Mouse (Mus musculus) urinary bladder, adult 2 months (tissue): ENCODE data around the gene Gprin1. TPM values are rescaled to one million over a fixed set of nuclear protein-coding genes. Genes with fewer than 3 reads are reported as not detected.

Experiments used
- DNase-seq: peaks from one replicate; pipeline ENCODE4 v3.0.0; 2022; ENCODE audit warnings: low spot score
- polyA plus RNA-seq: library from polyadenylated mRNA; depleted of rRNA; stranded (reverse); fragments of >200 nt; gene quantifications from 2 replicates; pipeline ENCODE4 v1.2.3, GENCODE M21; 2012

Gene Gprin1
- polyA plus RNA-seq, 1 experiment, result 0.07 TPM

DNA sequence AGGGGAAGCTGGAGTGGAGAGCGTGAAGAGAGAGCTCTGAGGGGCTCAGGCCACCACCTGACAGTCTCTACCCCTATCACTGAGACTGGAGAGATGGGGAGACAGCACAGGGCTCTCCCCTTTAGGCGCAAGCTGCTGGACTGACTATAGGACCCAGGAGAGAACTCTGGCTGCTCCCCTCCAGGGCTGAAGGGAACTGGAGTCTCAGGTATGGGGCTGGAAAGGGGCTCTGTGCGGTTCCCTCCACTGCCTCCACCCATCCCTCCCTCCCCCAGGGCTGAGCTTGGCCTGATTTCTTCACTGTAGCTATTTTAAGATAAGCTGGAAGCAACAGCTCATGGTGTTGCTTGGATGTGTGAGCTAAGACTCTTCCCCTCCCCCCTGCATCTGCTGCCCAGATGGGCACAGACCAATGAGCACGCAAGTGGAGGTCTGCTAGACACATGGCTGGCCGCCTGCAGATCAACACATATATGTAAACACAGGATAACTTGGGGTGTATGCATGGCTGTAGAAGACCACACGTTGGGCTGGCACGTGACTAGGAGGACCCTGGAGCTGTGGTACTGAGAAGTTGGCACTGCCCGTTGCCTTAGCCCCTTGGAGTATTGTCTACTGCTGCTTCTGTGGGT is 10.6 kb upstream of the Gprin1 start:
- no peak for DNase-seq

DNA sequence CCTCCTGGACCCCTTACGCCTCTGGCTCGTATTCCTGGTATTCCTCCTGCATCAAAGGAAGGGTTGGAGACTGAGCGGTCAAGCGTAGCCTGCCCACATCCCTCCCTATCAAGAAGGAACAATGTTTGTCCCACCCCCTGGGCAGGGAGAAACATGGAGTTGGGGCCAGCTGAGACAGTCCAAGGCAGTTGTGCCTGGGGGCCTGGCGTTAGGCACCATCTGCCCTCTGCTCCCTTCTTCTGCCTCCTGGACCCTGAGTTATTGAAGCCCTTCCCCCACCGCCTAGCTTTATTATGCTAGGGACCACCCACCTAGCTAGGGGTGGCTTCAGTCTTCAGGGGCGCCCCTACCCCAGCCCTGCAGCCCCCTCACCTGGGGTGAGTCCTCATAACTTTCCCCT is 9.8 kb upstream of the Gprin1 start:
- no peak for DNase-seq

DNA sequence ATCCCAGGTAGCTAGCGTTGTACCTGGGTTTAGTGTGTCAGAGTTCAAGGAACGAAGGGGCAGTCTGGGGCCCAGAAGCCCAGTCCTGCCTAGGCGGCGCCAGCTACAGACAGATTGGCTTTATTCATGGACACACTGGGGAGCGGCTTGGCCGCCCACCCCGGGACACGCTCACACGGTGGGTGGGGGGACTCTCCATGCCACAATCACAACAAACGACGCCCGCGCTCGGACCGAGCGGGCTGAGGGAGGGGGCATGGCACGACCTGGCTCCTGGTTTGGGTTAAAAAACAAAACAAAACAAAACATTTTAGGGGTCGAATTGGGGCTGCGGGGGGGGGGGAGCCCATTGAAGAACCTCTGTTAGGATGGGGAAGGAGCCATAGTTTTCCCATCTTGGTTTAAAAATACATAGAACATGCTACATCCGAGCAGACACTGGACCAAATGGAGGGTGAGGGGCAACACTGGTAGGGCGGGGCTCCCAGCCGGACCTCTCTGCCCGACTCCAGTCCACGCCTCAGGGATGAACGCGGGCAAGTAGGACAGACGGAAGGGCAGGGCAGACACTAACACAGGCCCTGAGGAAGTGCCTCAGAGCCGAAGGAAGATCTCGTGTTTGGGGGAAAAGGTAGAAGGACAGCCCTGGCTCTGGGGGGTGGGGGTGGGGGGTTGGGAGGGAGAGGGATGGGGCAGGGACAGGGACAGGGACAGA is 9.2 kb upstream of the Gprin1 start:
- no peak for DNase-seq

DNA sequence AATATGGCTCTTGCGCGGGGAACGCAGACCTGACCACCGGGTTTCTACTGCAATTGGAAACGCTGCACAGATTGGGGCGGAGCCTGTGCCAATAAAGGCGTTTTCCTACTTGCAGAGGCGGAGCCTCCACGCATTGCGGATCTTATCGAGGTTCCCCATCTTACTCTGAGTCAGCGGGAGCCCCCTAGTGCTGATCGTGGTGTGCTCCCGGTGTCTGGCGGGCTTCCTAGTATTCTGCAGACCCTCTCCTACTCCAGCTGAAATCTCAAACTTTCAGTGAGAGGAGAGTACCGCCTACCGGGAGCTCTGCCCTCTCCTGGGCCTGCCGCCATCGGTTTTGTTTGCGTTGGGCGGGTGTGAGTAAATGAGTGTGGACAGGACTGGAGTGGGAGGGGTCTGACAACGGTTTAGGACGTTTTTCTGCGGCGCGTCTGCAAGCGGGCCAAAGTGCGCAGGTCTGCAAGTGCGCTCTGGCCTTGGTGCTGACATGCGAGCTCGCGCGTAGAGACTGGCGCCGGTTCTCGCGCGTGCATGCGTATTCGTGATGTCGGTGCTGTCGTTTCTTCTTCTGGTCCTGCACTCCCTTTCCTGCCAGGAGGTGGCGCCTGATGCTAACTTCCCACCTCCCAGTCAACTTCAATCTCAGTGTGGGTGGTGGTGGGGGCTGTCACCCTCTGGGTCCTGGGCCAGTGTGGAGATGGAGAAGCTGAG is 8.5 kb upstream of the Gprin1 start:
- DNase-seq, result peak; percentile 37

DNA sequence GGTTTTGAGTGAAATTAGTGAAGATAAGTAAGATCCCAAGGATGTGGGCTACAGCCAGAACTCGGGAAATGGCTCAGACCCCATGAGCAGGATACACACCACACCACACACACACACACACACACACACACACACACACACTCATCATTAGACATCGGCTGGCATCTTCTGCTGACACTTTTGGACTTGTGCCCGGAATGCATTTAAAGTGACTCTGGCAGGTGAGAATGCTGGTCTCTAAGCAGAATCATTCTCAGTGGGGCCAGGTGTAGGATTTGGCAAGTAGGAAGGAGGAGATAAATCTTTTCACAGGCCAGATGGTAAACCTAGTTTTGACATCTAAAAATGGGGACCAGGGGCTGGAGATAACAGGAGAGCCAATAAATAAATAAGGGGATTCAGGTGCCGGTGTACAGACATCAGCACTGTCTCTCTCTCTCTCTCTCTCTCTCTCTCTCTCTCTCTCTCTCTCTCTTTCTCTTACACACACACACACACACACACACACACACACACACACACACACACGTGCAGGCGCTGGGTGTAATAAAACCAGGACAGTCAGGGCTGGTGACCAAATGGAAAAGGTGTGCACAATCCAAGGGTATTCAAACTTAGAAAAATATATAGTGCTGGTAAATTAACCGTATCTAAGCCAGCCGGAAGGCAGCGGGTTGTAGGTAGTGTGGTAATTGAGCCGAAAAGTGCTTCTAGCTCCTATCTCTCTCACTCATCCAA is 7.6 kb upstream of the Gprin1 start:
- DNase-seq, result no peak

DNA sequence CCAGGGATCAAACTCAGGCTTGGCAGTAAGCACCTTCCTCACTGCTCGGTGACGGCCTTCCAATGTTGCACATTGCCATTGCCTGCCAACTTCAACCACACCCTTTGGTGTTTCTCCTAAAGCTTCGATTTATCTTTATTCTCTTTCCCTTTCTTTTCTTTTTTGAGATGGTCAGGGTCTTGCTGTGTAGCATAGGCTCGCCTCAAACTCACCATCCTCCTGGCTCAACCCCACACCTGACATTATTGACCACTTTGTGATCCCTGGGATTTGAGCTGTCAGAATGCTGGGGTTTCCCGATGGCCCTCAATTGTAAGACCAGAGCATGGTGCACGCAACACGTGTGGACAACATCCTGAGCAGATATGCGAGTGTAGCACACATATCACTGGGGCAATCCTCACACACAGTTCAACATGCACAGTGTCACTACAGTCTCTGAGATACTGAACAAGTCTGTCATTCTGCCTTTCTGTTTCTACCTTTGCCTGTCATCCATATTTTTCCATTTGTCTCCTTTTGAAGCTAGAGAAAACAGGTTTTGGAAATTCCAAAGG is 6.6 kb upstream of the Gprin1 start:
- DNase-seq, result no peak

DNA sequence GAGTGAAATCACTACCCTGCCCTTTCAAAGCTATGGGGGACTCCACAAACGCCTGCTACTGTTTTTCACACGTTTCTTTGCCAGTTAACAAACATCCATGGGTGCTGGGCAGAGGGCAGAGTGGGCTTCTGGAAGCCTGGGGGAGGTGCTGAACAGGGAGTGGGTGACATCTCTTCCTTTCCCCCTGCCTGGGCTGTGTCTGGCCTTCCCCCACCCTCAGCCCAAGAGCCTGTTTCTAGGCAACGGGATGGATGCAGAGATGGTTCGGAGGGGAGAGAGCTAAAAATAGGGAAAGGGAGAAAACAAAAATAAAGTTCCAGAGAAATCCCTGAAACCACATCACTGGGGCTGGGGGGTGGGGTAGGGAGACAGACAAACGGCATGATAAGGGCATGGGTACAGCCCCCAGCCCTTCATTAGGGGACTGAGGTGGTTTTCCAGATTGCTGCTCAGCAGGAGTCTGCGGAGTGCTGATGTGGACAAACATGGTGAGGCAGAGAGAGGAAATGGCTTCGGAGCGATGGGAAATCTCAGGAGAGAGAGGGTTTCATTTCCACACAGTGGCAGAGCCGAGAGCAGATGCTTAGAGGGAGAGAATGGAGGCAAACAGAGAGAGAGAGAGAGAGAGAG is 5.6 kb upstream of the Gprin1 start:
- DNase-seq, result no peak

DNA sequence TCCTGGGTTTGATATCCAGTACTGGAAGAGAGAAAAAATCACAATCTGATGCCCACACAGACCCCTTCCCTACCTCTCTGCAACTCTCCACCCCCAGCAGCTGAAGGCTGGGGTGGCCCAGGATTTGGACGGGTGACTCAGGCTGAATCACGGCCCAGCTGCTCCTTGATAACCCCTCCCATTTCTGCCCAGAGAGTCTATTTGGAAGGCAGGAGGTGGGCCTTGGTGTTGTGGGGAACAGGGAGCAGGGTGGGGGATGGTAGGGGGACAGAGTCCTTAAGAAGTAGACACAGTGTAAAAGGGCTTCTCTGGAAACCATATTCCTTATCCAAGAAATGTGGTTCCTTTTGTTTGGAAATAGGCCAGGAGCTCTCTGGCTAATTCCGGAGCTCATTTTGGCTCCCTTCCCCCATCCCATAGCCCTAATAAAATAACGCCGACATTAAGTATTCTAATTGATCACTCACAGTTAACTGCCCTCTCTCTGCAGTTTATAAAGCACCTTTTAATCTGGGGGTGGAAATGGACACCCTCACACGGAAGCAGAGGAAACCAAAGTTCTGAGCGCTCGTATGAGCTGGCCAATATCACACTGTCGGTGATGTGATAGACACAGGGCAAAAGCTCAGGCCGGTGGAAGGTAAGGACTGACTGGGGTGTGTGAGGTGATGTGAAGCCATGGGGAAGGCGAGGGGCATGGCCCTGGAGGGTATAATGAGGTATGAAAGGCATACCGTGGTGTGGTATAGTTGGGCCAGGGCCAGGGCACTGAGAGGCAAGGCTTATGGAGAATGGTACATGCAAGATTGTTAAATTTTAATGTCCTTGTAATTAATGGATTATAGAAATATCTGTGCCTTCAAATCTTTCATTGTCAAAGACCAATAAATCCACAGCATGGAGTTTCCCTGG is 4.8 kb upstream of the Gprin1 start:
- no peak for DNase-seq

DNA sequence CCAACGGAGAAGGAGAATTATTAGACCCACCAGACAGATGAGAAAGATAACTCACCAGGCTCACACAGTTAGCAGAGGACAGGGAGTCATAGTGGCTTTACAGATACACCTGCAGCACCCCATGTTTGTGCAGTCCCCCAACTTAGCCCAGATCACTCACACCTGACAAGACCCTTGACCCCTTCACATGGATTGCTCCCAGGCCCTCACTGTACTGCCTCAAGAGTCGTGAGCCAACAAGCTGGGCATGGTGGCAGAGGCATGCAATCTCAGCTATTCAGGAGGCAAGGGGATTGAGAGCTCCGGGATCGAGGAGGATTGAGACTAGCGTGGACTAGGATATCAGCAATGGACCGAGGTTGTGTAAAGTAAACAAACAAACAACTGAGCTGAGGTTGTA is 4.1 kb upstream of the Gprin1 start:
- no peak for DNase-seq

DNA sequence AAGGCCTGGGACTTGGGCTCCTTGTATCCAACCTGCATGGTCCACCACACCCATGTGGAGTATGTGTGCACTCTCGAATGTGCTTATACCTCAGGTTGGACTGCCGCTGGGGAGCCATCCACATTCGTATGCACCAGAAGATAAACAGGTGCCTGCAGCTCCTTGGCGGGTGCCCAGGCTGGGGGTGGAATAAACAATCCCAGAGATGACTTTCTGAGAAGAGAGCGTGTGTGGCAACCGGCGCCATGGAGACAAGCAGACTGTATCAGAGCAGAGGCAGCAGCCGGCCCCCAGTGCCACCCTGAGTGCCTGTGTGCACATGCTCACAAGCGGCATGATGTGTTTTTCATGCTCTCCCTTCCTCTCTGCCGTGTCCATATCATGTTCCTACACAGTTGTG is 3.0 kb upstream of the Gprin1 start:
- no peak for DNase-seq

DNA sequence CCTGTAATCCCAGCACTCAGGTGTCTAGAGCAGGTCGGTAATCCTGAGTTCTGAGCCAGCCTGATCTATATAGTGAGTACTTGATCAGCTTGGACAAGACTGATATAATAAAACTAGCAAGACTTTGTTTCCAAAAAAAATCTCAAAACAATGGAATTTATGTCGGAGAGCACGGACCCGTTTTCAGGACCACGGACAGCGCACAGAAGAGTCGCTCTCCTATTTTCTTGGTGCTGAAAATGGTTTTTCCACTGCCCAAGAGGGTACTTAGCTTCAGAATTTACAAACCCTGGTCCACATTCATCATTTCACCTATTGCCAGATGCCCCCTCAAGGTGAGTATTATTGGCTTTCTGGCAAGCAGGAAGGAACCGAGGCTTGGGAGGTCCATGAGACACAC is 1.0 kb upstream of the Gprin1 start:
- DNase-seq, result no peak

DNA sequence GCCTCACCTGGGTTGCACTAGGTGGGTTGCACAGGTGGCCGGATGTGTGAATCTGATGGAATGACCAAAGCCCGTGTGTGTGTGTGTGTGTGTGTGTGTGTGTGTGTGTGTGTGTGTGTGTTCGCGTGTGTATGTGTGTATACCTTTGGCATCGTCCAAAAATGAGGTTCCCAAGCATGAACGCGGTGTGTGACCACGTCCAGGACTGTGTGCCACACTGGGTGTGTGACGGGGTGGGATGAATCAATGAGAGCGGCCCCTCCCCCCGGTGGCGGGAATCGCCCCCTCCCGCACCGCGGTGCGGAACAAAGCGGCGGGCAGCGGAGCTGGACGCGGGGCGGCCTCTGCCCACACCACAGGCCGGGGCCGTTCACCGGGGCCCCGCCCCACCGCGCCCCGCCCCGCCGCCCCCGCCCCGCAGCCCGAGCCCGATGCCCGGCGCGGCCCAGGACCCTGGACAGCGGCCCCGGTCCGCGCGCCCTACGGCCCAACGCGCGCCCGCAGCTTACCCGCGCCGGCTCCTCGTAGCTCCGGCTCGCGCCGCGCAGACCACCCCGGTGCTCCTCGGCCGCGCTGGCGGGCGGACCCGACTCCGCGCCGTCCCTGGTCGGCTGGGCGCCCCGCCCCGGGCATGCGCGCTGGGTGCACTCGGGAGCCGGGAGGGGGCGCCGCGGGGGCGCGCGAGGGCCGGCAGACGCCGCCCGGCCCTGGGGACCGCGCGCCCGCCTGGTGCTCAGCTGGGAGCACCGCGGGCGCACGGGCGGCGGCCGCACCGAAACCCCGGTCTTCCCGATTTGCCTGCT is 412 bp downstream of the Gprin1 start:
- no peak for DNase-seq

DNA sequence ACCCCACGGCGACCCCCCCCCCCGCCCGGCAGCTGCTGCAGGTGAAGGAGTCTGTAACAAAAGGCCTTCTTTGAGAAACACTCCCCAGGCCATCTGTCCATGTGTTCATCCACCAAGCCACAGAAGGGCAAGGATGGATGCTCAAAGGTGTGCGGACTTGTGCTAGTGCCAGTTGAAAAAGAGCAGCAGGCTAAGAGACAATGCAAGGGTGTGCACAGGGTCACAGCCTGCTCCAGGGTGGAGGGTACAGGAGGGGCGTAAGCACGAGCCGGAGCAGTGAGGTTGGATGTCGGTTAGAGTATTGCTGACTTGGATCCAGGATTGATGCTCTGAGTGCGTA is 983 bp downstream of the Gprin1 start:
- no peak for DNase-seq

DNA sequence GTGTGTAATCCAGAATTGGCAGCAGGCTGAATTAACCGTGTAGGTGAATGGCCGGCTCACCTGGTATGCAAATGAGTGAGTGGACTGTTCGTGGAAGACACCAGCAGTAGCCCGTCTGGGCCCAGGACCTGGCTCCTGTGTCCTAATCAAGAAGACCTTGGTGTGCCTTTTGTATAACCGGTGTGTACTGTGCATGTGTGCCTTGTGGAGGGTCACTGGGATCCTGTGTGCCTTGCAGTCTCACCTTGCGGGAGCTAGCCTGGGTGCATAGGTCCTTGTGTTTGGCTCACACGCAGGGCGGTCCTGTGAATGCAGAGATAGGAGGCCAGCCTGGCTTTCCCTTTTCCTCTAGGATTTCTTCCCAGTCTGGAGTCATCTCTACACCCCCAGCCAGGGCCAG is 1.5 kb downstream of the Gprin1 start:
- no peak for DNase-seq

DNA sequence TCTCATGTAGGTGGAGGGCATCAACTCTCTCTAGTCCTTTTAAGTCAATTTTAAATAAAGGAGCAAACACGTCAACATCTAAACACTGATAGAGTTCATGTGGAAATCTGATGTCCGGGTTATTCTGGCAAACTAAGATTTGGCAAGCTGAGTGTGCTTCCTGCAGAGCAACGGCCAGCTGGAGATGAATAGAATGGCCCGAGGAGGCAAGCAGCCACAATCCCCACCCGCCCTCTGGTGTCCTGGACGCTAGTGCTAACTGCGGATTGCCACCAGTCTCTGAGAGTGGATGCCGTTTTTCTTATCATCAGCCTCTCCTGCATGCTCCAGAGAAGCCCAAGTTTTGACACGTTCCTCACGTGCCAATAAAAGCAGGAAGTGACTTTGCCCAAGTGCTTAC is 2.8 kb downstream of the Gprin1 start:
- DNase-seq, result no peak

DNA sequence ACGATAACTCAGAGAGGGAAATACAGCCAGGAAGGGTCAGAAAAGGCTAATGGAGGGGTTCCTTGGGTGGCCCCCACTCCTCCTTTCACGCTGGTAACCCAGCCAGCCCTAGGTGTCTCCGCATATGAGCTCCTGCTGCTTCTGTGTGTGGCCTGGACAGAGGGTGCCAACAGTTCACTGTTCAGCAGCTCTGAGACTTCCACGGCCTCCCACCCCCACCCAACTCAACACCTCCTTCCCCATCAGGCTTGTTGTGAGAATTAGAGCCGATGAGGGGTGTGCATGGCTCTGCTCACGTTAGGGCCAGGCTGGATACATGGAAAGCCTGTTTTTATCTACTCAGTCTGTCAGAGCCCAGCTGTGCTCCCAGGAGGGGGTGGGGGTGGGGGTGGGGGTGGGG is 3.6 kb downstream of the Gprin1 start:
- DNase-seq, result no peak

DNA sequence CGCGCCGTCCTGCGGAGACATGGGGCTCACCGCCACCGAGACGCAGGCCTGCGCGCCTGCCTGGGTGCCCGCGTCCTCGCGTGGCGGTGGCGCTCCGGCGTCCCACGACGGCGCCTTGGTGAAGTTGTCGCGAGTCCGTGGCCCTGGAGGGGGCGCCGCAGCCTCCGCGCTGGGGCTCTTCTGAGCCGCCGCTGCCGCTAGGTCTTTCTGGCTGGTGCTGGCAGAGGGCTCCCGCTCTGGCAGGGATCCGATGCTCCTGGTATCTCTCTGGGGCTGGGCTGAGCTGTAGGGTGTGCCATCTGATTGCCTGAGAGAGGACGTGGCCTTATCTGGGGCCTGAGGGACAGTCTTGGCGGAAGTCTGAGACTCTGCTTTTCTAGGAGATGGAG is 11.5 kb downstream of the Gprin1 start:
- DNase-seq, result no peak

DNA sequence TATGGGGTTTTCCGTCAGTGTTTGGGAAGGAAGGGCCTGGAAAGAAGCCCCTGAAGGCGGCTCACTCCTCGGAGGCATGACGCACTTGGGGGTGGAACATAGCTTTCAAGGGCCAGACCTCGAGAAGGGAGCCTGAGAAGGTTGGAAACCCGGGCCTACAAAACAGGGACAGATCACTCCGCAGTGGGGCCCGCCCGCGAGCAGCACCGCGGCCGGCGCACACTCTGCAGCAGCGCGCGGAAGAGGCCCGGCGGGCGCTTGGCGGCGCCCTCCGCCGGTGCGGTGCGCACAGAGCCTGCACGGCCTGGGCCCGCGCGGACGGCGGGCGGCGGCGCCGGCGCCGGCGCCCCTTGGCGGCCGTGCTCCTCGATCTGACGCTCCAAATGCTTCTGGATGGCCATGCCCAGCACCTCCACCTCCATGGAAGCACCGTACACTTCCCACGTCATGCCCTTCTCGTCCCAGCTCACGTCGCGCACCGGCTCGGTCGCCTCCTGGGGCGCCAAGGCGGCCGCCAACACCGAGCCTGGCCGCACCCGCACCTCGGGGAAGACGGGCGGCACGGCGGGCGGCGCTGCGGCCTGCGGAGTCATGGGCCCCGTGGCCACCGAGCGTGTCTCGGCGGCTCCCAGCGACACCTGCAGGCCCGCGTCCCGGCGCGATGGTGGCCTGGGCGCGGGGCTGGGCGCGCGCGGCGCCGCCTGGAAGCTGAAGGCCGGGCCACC is 12.0 kb downstream of the Gprin1 start:
- no peak for DNase-seq

DNA sequence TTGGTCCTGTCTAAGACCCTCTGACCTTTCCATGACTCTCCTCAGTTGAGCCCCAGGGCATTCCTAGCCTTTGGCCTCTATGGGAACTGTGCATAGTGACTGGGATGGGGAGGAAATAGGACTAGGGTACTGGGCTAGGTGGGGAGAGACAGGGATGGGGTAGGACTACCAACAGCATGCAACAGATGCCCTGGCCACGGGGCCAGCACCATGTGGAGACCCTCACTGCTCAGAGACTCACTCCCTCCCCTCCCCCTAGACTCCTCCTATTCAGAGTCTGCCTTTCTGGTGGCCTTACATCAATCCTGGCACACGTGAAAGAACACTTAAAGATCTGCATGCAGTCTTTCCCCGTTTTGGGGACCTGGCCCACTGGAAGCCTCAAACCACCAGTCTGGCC is 12.7 kb downstream of the Gprin1 start:
- no peak for DNase-seq
